Mouse (Mus musculus) cerebellum, adult 2 months (tissue): ENCODE measurements at regions not wholly inside any gene's neighbourhood (a gene's known extent, or its start where the extent isn't known, plus 50 kb on each side); places are given as distances from the start of the nearest gene placed in this dataset.

ENCODE experiments used
- CTCF ChIP-seq: fragments of 200-500 bp; IDR thresholded peaks from 2 replicates; pipeline ENCODE4 v1.5.1; 2011; ENCODE audit warnings: low read depth, mild to moderate bottlenecking, control low read depth, low read length, moderate library complexity, borderline replicate concordance; ENCODE audit not compliant: insufficient read depth
- POLR2A ChIP-seq: fragments of 200-500 bp; IDR thresholded peaks from 2 replicates; pipeline ENCODE4 v1.6.1; 2011; ENCODE audit warnings: low read length, control low read depth, borderline replicate concordance; ENCODE audit not compliant: insufficient read depth

DNA sequence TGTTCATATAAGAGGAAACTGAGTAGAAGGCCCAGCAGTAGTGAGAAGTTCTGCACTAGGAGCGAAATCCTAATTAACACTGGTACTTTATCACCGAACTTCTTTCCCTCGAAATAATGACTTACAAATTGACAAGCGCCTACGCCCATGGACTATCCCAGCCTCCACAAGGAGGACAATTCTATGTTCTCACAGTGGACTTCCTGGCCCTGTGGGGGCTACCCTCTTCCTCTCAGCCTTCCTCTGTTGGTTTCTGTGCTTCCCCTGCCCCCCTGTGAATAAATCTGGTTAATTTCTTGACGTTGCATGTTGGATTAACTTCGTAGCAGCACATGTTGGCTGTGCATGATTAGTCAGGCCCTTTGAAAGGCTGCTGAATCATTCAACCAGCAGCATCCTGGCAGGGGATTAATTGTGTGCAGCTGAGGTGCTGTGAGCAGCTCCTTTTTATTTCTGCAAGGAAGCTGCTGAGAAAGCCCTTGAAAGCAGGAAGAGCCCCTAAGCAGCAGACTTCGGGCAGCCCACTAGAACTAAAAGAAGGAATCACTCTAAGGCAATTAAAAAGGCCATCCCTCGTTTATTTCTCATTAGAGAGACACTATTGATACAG is 117.4 kb downstream of the Pmp22 start:
- TF ChIP-seq CTCF (no peak), POLR2A (no peak)
